Mouse (Mus musculus) frontal cortex, postnatal 36 days (tissue): Measurements from ENCODE around the gene Serpina1f.
"Not testable (repeated sequence)": the region's sequence is repeated elsewhere in the genome, so short reads cannot be mapped to it uniquely, and the experiment has no call there.

Experiments
- DNase-seq, 2 experiments: peaks; one replicate each; pipeline ENCODE4 v3.0.0; 2022; ENCODE audit warnings: low spot score in 2 of 2

Serpina1f gene

GRCm38 (mm10) chr12:103695429-103695828 is at the start of gene Serpina1f:
TSS of gene Serpina1f (minus strand) at chr12:103695529.
- no peak for DNase-seq

DNA sequence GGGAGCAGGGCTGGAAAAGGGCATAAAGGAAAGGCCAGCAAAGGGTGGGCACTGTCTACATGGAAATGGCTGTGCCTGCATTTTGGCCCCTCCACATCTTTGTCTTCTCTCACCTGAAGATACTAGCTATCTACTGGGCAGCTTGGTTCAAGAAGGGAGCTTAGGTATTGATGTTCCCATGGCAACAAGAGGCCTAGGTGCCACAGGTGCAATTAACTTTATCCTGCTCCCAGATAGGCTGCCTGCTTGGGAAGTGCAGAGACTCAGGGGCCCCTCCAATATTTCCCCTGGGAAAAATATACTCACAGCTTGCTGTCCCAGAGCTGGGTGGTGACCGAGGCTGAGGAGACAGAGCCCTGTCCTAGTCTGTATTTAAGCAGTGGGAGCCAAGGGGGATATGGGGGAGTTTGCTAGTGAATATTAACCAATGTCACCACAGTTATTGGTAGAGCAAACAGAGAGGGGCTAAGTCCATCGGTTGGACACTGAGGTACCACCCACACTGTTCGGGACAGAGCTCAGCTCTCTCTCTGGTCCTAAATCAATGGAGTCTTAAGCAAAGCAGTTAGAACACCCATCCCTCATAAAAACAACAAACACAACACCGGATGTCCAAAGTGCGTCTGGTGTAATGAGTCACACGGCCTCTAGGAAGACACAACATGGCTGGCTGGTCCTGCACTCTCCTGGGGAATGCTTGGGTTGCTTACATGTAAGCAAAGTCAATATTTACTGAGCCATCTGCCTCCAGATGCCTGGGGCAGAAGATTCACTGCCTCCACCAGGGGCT is 42.7 kb upstream of the Serpina1f start:
- DNase-seq = not testable (repeated sequence)

DNA sequence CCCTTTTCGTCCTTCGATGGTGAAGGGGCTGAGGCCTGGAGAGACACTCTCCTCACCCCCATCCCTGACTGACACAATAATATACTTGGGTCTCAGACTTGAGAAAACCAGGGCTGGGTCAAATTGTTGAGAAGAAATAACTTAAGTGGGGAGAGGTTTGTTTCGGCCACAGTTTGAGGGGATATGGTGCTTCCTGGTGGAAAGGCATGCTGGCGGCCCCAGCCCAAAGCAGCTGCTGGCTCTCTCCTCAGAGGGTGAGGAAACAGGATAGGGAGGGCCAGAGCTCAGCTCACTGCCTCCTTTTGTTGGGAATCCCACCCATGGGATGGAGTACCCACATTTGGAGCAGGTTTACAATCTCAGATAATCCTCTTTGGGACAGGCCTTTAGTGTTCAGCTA is 40.2 kb upstream of the Serpina1f start:
- DNase-seq = not testable (repeated sequence)

DNA sequence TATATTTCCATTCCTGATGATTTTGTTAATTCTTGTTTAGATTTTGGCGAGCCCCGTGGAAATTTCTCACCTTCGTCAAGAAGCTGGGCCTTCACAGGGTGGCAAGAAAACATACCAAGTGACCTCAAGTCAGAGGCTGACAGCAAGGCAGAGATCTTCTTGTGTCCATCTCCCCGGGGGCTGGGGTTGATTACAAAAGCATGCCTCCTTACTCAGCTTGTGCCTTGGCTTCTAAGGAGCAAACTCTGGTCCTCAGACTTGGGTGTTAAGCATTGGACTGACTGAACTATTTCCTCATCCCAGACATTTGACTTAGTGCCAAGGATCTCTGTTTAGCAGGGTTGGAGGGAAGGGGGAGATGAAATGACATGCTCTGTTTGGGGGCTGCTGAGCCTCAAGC is 39.8 kb upstream of the Serpina1f start:
- not testable (repeated sequence) for DNase-seq

DNA sequence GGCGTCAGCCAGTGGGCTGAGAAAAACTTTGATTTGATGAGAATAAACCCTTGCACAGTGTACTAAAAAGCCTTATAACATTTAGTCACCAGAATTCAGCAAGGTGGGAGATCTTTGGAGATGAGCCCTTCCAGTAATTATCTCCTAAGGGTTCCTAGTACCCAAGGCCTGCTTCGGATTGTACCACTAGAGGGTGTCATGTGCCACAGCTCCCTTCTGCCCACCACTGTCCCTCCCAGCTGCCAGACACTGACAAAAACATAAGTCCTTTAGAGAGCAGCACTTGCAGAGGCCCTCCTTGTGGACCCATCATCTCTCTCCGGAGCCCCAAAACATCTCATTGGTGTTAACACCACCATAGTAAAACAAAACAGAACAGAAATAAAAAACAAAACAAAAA is 16.2 kb upstream of the Serpina1f start:
- no peak for DNase-seq

DNA sequence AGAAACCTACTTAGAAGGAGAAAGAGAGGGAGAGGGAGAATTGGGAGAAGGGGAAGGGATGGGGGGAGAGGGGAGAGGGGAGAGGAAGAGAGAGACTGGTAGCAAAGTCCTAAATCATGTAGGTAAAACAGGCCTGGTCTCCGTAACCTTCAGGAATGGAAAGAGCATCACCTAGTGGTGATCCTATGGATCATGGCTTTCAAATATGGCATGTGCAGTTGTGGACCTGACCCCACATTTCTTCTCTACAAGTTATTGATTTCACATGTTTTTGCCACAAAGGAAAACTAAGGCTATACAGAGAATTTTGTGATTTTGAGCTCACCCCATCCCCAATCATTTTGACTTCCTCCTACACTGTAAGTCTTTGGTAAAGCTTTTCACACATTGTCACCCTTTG is 15.1 kb upstream of the Serpina1f start:
- no peak for DNase-seq

GRCm38 (mm10) chr12:103706113-103706512 is 10.8 kb upstream of the Serpina1f start:
- no peak for DNase-seq

GRCm38 (mm10) chr12:103705547-103705946 is 10.2 kb upstream of the Serpina1f start:
- DNase-seq = no peak

GRCm38 (mm10) chr12:103700144-103700750 is 4.9 kb upstream of the Serpina1f start:
- no peak for DNase-seq

DNA sequence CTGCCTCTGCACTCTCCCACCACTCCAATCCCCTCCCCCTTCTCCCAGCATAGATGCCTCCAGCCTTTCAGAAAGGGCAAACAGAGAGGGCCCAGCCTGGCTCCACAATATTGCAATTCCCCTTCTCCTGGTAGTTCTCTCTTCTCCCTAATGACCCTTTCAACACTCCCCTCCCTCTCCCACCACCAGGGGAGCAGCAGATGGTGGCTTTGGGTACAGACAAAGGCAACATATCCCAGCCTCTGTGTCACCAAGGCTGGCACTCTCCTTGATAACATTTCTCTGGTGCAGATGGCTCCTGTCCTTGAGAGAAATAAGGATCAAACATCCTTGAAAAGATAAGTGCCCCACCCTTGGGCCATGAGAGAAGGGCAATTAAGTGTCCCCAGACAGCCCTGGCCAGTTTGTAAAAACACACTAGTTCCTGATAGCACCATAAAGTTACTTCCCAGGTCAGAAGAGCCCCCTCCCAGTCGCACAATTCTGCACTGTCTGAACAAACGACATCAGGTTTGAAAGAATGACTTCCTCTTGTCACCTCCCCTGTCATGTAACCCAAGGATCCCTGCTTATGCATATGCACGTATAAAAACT is 7.0 kb downstream of the Serpina1f start:
- DNase-seq = no peak

DNA sequence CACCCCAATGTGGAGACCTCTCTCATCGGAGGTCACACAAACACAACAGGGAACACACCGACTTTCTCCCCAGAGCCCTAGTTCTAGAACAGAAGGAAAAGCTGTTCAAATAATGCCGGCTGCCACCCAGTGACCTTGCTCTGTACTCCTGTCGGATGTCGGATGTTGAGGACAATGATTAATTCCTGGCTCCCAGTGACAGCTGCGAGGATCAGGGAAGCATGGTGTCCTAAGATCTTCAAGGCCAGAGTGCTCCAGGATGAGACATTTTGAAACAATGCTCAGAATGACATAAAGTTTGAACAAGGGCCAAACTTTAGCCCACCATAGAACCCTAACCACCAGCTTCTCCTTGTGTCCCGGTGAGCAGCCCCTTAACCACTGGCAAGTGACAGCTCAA is 8.3 kb downstream of the Serpina1f start:
- no peak for DNase-seq

GRCm38 (mm10) chr12:103686050-103686449 is 9.3 kb downstream of the Serpina1f start:
- DNase-seq = peak; percentile 53 to 54

DNA sequence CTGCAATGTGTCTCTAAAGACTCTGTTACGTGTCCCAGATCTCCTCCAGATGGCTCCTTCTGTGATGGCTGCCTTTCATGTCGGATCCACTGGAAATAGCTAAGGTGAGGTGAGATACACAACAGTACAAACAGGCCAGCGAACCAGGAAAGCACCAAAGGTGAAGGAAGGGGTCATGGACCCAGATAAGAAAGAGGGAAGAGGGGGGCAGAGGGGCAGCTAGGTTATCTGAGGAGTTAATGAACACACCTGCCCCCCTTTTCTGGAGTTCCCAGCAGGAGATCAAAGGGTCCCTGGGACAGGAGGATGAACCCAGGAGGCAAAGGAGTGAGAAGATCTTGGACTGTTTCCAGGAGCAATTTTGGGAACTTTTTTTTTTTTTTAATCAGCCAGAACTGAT is 9.9 kb downstream of the Serpina1f start:
- DNase-seq = no peak

DNA sequence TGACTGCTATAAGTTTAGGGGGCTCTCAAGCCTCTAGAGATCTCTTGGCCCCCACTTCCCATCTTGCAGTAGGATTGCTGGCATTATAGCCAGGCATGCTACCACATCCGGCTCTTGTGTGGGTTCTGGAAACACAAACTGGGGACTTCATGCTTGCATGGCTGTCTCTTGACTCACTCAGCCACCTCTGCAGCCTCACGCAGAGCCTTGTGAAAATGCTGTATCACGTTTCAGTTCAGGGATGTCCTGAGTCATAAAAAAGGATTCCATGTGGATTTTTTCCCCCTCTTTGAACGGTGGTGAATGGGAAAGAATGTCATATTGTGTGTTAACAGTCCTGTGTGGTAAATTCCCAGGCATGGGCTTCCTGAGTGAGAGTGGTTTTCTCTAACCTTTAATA is 11.6 kb downstream of the Serpina1f start:
- no peak for DNase-seq

DNA sequence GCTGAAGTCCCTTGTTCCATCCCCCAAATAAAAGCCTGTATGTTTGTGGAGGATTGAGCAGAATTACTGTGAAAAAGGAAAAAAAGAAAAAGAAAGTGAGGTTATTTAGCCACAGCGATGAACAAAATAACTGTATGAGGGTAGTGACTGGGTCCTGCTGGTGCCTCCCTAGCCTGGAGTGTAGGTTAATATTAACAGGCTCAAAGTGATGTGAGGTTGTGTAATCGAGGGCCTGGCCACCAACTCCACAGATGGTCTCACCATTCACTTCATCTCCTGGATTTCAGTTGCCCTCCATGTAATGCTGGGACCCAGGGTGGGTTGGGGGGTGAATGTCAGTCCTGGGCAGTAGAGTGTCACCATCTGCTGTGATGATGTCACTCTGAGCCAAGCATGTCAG is 13.6 kb downstream of the Serpina1f start:
- no peak for DNase-seq

- DNase-seq = no peak
Observed at GRCm38 (mm10) chr12:103681169-103681568, 14.2 kb downstream of the Serpina1f start.

DNA sequence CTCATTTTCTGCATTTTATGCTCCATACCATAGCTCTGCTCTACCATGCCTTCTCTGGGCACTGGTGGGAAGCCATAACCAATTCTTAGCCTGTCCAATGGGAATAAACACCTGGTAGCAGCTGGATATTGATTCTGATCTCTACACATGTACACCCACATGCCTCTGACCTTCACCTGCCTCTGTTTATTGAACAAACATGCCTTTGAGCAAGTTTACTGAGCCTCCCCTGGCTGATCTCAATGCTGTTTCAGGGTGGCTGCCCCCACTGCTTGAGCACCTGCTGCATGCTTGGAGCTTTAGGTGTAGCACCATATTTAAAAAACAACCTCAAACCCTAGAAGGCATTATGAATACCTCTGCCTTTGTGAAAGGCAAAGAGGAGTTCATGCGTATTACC is 15.5 kb downstream of the Serpina1f start:
- DNase-seq = not testable (repeated sequence)

DNA sequence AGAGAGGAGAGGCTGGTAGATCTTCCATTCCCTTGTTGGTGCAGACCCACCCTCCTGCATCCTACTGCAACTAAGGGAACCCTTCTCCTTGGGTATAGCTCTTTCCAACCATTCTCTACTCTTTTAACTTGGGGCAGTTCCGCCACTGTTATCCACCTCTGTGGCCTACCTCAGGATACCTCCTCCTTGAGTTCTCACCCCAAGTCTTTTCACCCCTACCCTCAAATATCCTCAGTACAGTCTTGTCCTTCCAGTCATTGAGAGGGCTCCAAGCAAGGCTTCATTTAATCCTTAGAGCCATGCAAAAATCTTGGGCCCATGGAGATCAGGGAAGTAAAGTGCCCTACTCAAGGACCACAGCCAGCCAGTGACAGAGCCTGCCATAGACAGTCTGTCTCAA is 19.3 kb downstream of the Serpina1f start, which contains the start of gene Serpina16:
Serpina16 (minus strand) TSS at position 101 of the 400 bp plus-strand sequence.
- no peak for DNase-seq

- no peak for DNase-seq
Observed at GRCm38 (mm10) chr12:103673179-103673578, 22.1 kb downstream of the Serpina1f start.

- DNase-seq = no peak
Observed at GRCm38 (mm10) chr12:103671483-103671882, 23.8 kb downstream of the Serpina1f start.

- DNase-seq = no peak
Observed at GRCm38 (mm10) chr12:103670964-103671363, 24.4 kb downstream of the Serpina1f start.

GRCm38 (mm10) chr12:103670344-103670743 is 25.0 kb downstream of the Serpina1f start:
- DNase-seq = peak; percentile 6 to 16

GRCm38 (mm10) chr12:103665286-103665685 is 30.0 kb downstream of the Serpina1f start:
- DNase-seq = no peak
